Mouse (Mus musculus): ENCODE measurements around the gene Slx4ip.

The Slx4ip gene

GRCm38 (mm10) chr2:136947937-136948336 lies 56.9 kb downstream of the Slx4ip start:
- CTCF ChIA-PET = no interaction called here

GRCm38 (mm10) chr2:136952238-136952637 lies 61.2 kb downstream of the Slx4ip start:
- CTCF ChIA-PET = no interaction called here

DNA sequence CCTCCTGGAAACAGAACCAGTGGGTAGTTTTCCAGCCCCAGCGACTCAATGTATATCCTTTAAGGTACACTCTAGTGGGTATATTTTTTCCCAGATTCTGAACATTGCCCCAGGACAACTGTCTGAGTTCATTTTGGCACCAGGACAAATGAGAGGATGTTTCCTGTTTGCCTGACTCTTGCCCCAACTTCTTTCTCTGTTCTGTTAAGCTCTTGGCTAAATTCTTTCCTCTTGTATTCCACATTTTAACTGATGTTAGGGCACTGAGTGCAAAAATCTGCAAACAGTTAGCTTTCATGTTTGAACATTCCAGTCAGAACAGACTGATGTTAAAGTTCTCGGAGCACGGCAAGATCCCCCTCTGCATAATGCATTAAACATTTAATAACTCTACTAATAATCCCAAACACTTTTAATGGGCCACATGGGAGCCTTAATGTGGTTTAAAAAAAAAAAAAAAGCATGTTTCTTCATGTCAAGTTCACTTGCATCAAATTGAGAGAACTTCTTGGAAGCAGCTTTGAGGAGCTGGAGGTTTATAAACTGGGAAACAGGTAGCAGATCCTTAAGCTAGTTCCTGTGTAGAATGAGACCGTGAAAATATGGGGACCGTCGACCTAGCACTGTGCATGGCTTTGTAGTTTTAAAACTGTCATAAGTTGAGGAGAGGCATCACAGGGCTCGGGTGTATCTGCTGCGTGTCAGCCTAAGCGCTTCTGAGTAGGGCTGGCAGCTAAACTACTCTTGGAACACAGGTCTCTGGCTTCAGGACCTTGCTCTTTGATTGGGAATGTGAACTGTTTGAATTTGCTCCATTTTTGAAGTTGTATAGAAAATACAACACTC lies 64.9 kb downstream of the Slx4ip start:
- CTCF ChIA-PET = no interaction called here

GRCm38 (mm10) chr2:136958697-136959096 lies 67.7 kb downstream of the Slx4ip start:
- CTCF ChIA-PET = interaction anchor here (0.6 kb wide), 1 partner anchor 57 kb away, joined by 5 read pairs; no protein-coding TSS in a partner anchor

DNA sequence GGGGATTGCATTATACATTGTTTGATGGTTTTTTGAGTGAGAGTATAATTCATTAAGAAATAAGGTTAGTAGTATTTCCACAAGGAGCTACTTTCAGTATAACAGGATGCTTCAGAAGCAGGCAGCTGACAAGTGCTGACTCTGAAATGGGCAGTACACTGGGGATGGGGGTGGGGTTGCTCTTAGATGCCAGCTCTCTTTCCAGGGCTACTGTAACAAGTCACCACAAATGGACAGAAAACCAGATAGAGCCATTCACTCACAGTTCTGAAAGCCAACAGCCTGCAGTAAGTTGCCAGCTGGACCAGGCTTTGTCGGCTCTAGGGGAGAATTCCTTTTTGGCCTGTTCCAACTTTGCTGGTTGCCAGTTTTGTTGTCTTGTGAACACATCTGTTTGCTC lies 84.8 kb downstream of the Slx4ip start:
- CTCF ChIA-PET = interaction anchor here (0.7 to 1.0 kb wide), 2 partner anchors 19 to 31 kb away, joined by 3 to 7 read pairs; no protein-coding TSS in a partner anchor

DNA sequence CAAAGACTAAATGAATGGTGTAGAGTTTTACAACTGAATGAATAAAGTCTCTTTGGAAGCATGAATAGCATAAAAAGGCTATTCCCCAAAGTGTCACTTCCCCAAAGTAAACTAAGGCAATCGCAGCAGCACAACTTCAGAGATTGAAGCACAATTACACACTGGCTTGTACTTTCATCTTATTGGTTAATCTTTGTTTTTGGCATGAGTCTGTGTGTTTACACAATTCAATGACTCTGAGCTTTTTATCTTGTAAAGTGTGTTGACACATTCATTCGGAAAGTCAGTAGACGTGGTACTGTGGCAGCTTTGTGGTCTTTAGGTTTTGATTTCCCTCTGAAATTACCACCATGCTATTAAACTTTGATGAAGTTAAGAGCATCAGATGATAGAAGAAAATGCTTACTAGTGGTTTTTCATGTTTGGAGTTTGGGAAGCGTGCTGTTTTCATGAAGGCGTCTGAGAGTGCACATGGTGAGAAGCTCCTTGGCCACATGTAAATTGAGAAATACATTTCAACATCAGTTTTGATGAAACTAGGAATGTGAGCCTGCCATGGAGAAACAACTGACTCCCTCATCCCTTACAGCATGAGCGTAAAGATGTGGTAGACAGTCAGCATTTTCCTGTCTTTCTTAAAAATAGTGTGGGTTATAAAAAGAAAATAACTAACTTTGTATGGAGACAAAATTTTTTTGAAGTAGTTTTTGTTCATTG lies 88.2 kb downstream of the Slx4ip start:
- CTCF ChIA-PET = interaction anchor here (0.6 to 0.7 kb wide), 2 partner anchors 73 to 100 kb away, joined by 3 to 4 read pairs; no protein-coding TSS in a partner anchor

GRCm38 (mm10) chr2:136981062-136981879 lies 90.3 kb downstream of the Slx4ip start:
- CTCF ChIA-PET = no interaction called here

- CTCF ChIA-PET = no interaction called here
These were observed 92.9 kb downstream of the Slx4ip start for GRCm38 (mm10) chr2:136983959-136984358.

DNA sequence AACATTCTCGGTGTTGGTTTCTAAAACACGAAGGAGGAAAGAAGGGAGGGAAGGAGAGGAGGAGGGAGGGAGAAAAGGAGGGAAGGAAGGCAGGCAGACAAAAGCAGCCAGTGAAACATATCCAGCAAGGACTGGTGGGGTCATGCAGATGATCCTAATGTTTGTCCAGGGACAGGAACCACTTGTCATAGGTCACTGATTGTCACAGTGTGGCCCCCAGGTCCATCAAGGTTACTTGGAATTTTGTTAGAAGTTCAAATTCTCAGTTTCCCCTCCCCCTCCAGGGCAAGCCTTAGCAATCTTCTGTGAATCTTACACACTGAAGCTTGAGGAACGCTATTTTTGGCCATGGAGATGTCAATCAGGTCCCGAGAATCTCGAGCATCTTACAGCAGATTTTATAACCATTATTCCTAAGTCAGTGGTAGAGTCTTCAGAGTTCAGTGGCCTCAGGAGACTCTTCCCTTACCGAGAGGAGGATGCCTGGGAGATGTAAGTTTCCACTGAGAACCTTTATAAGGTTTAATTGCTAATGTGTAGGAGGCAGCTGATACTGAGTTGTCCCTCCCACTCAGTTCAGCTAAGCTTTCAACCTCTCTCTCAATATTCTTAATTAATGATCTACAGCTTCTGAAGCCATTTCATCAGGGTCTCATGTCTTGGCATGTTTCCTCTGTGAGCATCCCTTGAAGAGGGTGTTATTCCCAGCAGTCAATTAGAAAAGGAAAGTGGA lies 95.1 kb downstream of the Slx4ip start:
- CTCF ChIA-PET = interaction anchor here (0.6 kb wide), 1 partner anchor 11 kb away, joined by 3 read pairs; no protein-coding TSS in a partner anchor

GRCm38 (mm10) chr2:136993116-136993515 lies 102.1 kb downstream of the Slx4ip start:
- CTCF ChIA-PET = no interaction called here

GRCm38 (mm10) chr2:136997104-136997503 lies 106.1 kb downstream of the Slx4ip start:
- CTCF ChIA-PET = interaction anchor here (0.7 kb wide), 1 partner anchor 11 kb away, joined by 3 read pairs; no protein-coding TSS in a partner anchor

- CTCF ChIA-PET = interaction anchor here (0.6 kb wide), 1 partner anchor 1293 kb away, joined by 3 read pairs; no protein-coding TSS in a partner anchor
These were observed 111.0 kb downstream of the Slx4ip start for GRCm38 (mm10) chr2:137002031-137002430.

DNA sequence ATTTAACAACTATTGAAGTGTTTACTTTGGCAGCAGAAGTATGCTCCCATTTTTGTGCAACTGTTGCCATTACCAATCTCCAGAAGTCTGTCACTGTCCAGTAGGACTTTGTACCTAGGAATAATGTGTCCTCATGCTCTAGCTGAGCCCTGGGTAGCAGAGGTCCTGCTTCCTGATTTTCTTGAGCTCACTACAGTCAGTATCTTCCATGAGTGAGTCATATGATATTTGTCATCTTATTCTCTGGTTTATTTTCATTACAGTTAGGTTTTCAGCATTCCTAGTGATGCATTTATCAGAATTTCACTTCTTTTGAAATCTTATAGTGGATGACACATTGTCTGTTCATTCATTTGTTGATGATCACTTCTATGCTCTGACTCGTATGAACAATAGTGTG lies 115.6 kb downstream of the Slx4ip start:
- CTCF ChIA-PET = interaction anchor here (0.6 kb wide), 1 partner anchor 31 kb away, joined by 7 read pairs; no protein-coding TSS in a partner anchor

GRCm38 (mm10) chr2:137011980-137012379 lies 121.0 kb downstream of the Slx4ip start:
- CTCF ChIA-PET = no interaction called here

DNA sequence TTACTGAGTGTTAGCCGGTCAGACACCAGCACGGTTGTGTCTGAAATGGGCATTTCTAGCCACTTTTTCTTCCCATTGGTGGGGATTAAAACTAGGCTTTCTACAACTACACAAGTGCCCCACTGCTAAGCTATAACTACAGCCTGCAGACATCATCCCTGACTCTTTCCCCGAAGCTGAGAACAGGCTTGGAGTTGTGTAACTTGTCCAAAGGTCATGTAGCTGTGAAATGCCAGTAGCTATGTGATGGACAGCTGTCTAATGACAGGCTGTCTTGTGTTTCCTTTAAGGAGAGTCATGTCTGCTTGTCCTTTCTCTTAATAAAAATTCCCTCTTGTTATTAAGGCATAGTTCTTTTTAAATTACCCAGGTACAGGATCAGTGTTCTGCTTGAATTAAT lies 122.1 kb downstream of the Slx4ip start:
- CTCF ChIA-PET = no interaction called here

- CTCF ChIA-PET = interaction anchor here (0.6 kb wide), 1 partner anchor 342 kb away, joined by 3 read pairs; no protein-coding TSS in a partner anchor
These were observed 122.9 kb downstream of the Slx4ip start for GRCm38 (mm10) chr2:137013811-137014350.

DNA sequence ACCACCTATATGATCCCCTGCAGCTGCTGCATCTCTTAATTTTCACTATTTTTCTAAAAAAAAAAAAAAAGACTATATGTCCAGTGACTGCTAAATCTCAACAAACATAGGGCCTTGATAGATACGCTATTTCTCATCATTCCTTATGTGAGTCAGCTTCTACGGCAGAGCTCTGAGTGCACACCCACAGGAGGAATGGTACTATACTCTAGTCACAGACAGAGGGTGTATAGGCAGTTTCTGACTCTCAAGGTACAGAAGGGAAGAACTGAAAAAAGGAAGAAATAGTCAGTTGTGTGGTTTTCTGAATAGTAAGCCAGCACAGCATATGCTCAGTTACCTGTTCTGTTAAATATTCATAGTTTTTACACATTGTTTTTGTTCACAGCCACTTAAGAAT lies 123.4 kb downstream of the Slx4ip start:
- CTCF ChIA-PET = interaction anchor here (0.6 kb wide), 1 partner anchor 341 kb away, joined by 3 read pairs; no protein-coding TSS in a partner anchor

GRCm38 (mm10) chr2:137044122-137044521 lies 153.1 kb downstream of the Slx4ip start:
- CTCF ChIA-PET = no interaction called here

DNA sequence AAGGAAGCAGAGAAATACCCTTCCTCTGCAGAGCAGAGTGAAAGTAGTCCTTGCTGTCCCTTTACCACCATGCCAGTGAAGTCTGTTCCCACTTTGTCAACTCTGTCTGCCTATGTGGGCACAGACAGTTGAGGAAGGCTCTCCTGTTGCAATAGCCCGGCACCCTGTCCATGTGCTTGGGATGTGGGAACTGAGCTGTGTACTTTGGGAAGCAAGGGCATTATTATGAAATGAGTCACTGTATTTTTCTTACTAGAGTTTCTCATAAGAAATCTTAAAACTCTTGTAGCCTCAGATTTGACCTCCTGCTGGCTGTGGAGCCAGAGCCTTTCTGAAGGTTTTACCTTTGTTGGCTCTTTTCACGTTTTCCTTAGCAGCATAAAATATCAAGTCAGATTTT lies 158.3 kb downstream of the Slx4ip start:
- CTCF ChIA-PET = no interaction called here

GRCm38 (mm10) chr2:137049906-137050305 lies 158.9 kb downstream of the Slx4ip start:
- CTCF ChIA-PET = no interaction called here

GRCm38 (mm10) chr2:137063829-137064228 lies 172.8 kb downstream of the Slx4ip start:
- CTCF ChIA-PET = no interaction called here
